Mouse (Mus musculus) limb, embryonic 15.5 days (tissue): ENCODE measurements at regions not wholly inside any gene's neighbourhood (a gene's known extent, or its start where the extent isn't known, plus 50 kb on each side); places are given as distances from the start of the nearest gene placed in this dataset.
"Not testable (repeated sequence)": the region's sequence is repeated elsewhere in the genome, so short reads cannot be mapped to it uniquely, and the experiment has no call there.

Experiments used
- ATAC-seq: fragments of 200-750 bp; cut with Nextera tagmentation; 2 replicates; pipeline ENCODE4 v1.8.0; 2017; ENCODE audit warnings: low read depth, moderate TSS enrichment; ENCODE audit not compliant: insufficient number of reproducible peaks, low FRiP score, low TSS enrichment
- H3K27ac ChIP-seq: fragments of 300-500 bp; sonication (generic); 2 replicates; pipeline ENCODE4 v1.5.1; 2015; ENCODE audit warnings: moderate library complexity, mild to moderate bottlenecking, inconsistent platforms
- H3K27me3 ChIP-seq: fragments of 300-500 bp; sonication (generic); 2 replicates; pipeline ENCODE4 v1.6.1; 2015; ENCODE audit warnings: inconsistent platforms
- H3K36me3 ChIP-seq: fragments of 300-500 bp; sonication (generic); 2 replicates; pipeline ENCODE4 v1.6.1; 2015; ENCODE audit warnings: inconsistent platforms
- H3K4me1 ChIP-seq: fragments of 300-500 bp; sonication (generic); 2 replicates; pipeline ENCODE4 v1.6.1; 2015; ENCODE audit warnings: inconsistent platforms
- H3K4me2 ChIP-seq: fragments of 300-500 bp; sonication (generic); 2 replicates; pipeline ENCODE4 v1.6.1; 2015; ENCODE audit warnings: mild to moderate bottlenecking, inconsistent platforms
- H3K4me3 ChIP-seq: fragments of 300-500 bp; sonication (generic); 2 replicates; pipeline ENCODE4 v1.5.1; 2015; ENCODE audit warnings: mild to moderate bottlenecking, inconsistent platforms
- H3K9ac ChIP-seq: fragments of 300-500 bp; sonication (generic); 2 replicates; pipeline ENCODE4 v1.6.1; 2015; ENCODE audit warnings: inconsistent platforms
- H3K9me3 ChIP-seq: fragments of 300-500 bp; sonication (generic); 2 replicates; pipeline ENCODE4 v1.6.1; 2016; ENCODE audit warnings: inconsistent platforms
- WGBS: fragments of 180-500 bp; shearing (Covaris S2); methylation state at CpG from one replicate; pipeline ENCODE4 v1.1.7; 2015; 5-methylcytosine and 5-hydroxymethylcytosine counted together

DNA sequence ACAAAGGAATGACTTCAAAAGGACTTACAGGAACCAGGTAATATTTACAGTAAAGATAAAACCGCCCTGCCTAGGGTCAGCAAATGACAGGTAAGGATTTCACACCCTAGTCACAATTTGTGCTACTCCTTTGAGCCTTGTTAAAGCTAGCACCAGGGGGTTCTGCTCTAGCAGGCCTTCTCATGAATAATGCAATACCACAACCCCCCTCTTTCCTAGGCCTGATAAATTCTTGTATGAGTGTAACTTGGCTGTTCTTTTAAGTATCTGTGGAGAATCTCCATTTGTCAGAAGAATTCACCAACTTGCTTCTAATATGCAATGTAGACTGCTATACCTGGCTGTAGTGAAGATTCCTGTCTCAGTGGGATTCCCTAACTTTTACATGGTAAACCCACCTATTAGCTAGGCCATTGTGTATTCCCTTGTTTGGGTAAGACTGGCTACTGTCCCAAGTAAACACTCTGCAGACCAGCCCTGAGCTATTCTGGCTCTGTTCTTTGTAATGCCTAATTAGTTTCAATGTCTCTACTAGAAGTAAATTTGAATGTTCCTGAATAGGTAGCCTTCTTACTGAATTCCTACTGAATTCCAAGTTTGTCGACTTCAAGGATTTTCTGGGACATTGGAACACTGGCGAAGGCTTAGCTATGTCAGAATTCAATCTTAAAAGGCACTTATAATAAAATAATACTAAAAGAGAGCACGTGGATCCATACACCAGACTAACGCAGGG, 543.4 kb upstream of the Rgmb start:
- H3K4me3 ChIP-seq, H3K4me2 ChIP-seq, H3K9me3 ChIP-seq, H3K27ac ChIP-seq, H3K36me3 ChIP-seq, ATAC-seq, H3K4me1 ChIP-seq, H3K9ac ChIP-seq, H3K27me3 ChIP-seq: not testable (repeated sequence)
- WGBS: 77% methylated on average over 5 of the region's 5 CpGs

DNA sequence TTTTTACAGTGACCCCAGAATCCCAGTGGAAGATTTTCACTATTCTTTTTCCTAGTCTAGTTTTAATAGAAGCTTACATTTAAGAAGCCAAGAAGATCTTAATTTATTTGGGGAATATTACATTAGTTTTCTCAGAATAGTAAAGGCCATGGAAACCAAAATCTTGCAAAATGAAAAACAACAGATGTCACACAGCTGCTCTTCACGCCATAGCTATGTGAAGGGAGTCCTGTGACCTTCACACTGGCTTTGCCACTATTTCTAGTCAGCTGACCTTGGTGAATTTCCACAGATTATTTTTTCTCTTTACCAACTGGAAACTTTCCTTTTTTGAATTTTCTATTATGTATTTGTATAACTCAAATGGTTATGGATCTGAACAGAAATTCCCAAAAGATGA, 542.1 kb upstream of the Rgmb start:
- Histone ChIP-seq H3K27ac (no peak overlapping the region), H3K4me1 (no peaks in the 10 kb centered on the region), H3K27me3 (no peaks in the 10 kb centered on the region), H3K9ac (no peak overlapping the region), H3K36me3 (no peaks in the 10 kb centered on the region), H3K9me3 (no peaks in the 10 kb centered on the region), H3K4me2 (no peak overlapping the region), H3K4me3 (no peak overlapping the region)
- ATAC-seq: no peak
- WGBS: 66% methylated on average over 1 of the region's 1 CpGs

DNA sequence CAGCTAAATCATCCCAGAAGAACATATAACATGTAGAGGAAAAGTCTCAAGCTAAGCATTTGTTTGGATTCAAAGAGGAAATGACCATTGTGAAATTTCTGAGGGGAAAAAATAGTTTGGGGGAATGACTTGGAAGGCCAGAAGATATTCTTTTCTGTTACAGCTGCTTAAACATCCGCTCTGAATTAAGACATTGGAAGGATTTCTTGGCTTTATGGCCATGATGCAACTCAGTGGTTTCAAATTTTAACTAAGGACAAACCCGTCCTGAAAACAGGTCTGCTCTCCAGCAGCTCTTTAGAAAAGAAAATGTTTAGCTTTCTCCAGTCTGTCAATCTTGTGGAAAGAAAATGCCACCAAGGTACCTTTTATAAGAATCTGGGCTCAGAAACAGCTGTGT, 513.2 kb upstream of the Rgmb start:
- no peaks in the 10 kb centered on the region for H3K27me3 ChIP-seq
- H3K9ac ChIP-seq: no peak overlapping the region
- H3K9me3 ChIP-seq: no peaks in the 10 kb centered on the region
- H3K4me2 ChIP-seq: no peak overlapping the region
- no peak for ATAC-seq
- no peaks in the 10 kb centered on the region for H3K4me1 ChIP-seq
- no peaks in the 10 kb centered on the region for H3K36me3 ChIP-seq
- 30% methylated on average over 2 of the region's 2 CpGs for WGBS
- H3K27ac ChIP-seq: 0 out of 2 replicates have a peak overlapping the region, but pooled peaks have one; percentile 19
- H3K4me3 ChIP-seq: no peak overlapping the region

DNA sequence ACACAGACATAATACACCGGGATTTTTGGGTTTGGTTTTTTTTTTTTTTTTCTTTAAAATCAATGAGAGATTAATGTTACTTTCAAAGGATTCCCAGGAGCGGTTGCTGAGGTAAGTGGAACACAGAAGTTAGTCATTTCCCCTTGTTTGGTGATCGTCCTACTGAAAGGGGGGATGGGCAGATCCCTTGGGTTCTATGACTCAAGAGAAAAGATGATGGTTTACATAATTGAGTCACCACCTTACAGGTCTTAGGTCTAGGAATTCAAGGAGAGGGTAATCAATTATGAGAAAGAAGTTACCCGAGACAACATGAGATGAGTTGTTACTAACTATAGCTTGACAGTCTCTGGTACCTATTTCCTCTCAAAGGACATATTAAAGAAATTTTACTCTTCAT, 511.9 kb upstream of the Rgmb start:
- 74% methylated on average over 4 of the region's 4 CpGs for WGBS
- Histone ChIP-seq H3K9ac (no peak overlapping the region), H3K9me3 (no peaks in the 10 kb centered on the region), H3K27me3 (no peaks in the 10 kb centered on the region), H3K36me3 (no peaks in the 10 kb centered on the region), H3K4me2 (no peak overlapping the region), H3K4me1 (no peaks in the 10 kb centered on the region), H3K4me3 (no peak overlapping the region), H3K27ac (no peak overlapping the region)
- no peak for ATAC-seq

DNA sequence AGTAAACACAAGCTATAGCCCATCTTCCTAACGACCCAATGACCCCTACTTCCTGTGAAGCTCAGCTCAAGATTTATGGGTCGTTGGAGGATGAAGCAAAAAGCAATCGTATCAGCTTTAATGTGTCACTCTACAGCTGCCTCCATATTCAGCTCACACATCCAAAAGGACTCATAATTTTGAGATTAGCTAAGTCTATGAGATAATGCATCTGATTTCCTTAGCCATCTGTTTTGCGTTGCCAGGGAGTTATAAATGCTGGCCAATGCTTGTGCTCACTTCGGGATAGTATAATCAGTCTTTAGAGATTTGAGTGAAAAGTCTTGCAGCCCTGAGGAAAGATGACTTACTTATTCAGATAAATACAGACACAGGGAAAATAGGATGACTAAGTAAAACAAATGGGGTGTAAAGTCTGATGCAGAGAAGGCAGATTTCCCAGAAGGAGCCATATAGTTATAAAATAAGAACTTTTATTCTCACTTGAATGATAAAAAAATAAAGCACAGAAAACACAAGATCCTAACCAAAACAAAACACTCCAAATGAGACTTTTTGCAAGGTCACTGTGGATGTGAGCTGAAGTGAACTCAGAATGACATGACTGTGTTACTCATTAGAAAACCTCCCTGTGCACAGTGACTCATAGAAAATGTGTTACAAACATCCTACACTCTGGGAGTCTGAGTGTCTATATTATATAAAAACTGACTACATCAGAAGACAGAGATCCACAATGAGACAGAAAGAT, 509.1 kb upstream of the Rgmb start:
- Histone ChIP-seq H3K4me1 (no peaks in the 10 kb centered on the region), H3K4me3 (no peak overlapping the region), H3K4me2 (no peak overlapping the region), H3K9ac (no peak overlapping the region), H3K27ac (no peak overlapping the region), H3K27me3 (no peaks in the 10 kb centered on the region), H3K9me3 (no peaks in the 10 kb centered on the region), H3K36me3 (no peaks in the 10 kb centered on the region)
- 24% methylated on average over 5 of the region's 5 CpGs for WGBS
- 0 out of 2 replicates have a peak, but pooled peaks have one; percentile 35 for ATAC-seq

DNA sequence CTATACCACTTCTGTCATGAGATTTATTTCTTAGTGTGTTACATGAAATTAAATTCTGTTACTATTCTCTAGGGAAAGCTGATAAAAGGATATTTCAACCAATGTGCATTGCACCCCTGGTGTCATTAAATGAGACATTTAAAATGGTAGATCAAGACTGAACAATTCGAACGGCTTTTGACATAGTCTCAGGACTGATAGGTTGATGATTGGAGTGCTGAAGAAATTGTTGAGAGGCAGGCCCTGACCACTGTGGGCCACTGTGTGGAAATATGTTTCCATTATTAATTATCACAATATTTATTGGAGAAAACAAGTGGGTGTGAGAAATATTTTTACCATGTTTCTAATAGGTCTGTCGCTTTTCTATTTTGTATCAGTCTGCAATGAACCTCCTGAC, 481.1 kb upstream of the Rgmb start:
- Histone ChIP-seq H3K4me1 (no peaks in the 10 kb centered on the region), H3K27me3 (no peaks in the 10 kb centered on the region), H3K9me3 (no peaks in the 10 kb centered on the region), H3K4me2 (no peak overlapping the region), H3K9ac (no peak overlapping the region), H3K27ac (no peak overlapping the region), H3K36me3 (no peaks in the 10 kb centered on the region), H3K4me3 (no peak overlapping the region)
- WGBS: 87% methylated on average over 3 of the region's 3 CpGs
- ATAC-seq: no peak

DNA sequence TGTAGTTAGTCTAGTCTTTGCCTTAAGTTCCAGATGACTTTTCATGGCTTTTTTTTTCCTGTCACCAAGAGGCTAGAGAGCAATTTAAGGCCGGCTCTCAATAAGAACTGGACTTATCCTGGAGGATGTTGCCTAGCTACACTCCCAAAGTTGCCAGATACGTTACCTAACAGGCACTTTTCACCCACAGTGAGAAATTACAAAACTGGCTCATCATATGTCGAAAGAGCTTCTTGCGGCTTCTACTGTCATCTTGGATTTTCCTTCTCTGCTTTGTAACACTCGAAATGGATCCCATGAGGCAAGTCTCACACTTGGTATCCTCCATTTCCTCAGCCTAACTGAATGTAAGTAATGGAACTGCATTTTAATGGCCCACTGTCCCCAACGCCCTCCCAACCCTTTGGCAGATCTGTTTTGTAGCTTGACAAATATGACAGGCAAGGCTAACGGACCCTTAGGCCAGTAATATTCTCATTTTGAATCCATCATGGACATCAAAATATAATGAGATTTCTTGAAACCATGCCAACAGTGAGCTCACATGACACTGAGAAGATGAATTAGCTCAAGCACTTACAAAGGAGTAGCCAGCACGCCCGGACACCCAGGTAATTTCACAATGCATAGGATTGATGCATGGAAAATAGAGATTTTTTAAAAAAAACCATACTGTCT, 480.5 kb upstream of the Rgmb start:
- no peak overlapping the region for H3K4me3 ChIP-seq
- WGBS: 80% methylated on average over 9 of the region's 9 CpGs
- H3K9ac ChIP-seq: no peak overlapping the region
- H3K4me1 ChIP-seq: no peaks in the 10 kb centered on the region
- H3K4me2 ChIP-seq: no peak overlapping the region
- no peak overlapping the region for H3K27ac ChIP-seq
- no peaks in the 10 kb centered on the region for H3K9me3 ChIP-seq
- H3K36me3 ChIP-seq: no peaks in the 10 kb centered on the region
- no peak for ATAC-seq
- no peaks in the 10 kb centered on the region for H3K27me3 ChIP-seq

DNA sequence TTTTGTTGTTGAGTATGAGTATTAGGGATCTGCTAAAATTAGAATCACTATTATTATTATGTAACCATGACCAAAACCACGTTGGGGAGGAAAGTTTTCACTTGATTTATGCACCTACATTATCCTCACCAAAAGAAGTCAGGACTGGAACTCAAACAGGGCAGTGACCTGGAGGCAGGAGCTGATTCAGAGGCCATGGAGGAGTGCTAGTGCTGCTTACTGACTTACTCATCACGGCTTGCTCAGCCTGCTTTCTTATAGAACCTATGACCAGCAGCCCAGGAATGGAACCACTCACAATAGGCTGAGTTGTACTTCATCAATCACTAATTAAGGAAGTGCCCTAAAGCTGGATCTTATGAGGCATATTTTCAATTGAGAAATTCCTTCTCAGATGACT, 470.9 kb upstream of the Rgmb start:
- no peak for ATAC-seq
- no peak overlapping the region for H3K4me2 ChIP-seq
- no peak overlapping the region for H3K4me3 ChIP-seq
- H3K27ac ChIP-seq: no peak overlapping the region
- H3K4me1 ChIP-seq: no peaks in the 10 kb centered on the region
- H3K9me3 ChIP-seq: no peaks in the 10 kb centered on the region
- 48% methylated on average over 2 of the region's 2 CpGs for WGBS
- H3K27me3 ChIP-seq: no peaks in the 10 kb centered on the region
- no peaks in the 10 kb centered on the region for H3K36me3 ChIP-seq
- no peak overlapping the region for H3K9ac ChIP-seq

DNA sequence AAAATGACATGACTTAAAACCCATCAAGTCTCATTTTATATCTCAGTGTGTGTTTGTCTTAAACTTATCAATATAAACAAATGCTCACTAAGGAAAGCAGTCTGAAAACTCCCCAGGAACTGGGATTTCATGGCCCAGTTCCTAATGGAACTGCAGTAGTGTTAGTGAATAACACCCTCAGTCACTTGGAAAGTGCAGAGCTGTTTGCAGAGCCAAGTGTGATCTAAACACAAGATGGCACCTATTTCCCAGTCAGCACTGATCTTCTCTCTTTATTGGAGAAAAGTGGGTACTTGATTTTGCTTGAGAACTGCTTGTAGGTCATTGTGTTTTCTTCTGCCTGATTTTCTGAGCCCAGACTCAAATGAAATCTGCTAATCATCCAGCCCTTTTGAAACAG, 467.7 kb upstream of the Rgmb start:
- Histone ChIP-seq H3K4me3 (no peak overlapping the region), H3K9ac (no peak overlapping the region), H3K9me3 (no peaks in the 10 kb centered on the region), H3K27me3 (no peaks in the 10 kb centered on the region), H3K36me3 (no peaks in the 10 kb centered on the region), H3K27ac (no peak overlapping the region), H3K4me1 (no peaks in the 10 kb centered on the region), H3K4me2 (no peak overlapping the region)
- ATAC-seq: no peak
